Mouse (Mus musculus) midbrain, embryonic 13.5 days (tissue): ENCODE measurements around the gene Susd6. TPM values are rescaled to one million over a fixed set of nuclear protein-coding genes. Genes with fewer than 3 reads are reported as not detected.

Experiments
- ATAC-seq: fragments of 200-750 bp; cut with Nextera tagmentation; 2 replicates; pipeline ENCODE4 v1.8.0; 2017; ENCODE audit warnings: mild to moderate bottlenecking, moderate TSS enrichment, moderate library complexity
- H3K27ac ChIP-seq: fragments of 300-500 bp; sonication (generic); 2 replicates; pipeline ENCODE4 v1.5.1; 2015; ENCODE audit warnings: inconsistent platforms, mild to moderate bottlenecking, moderate library complexity
- H3K27me3 ChIP-seq: fragments of 300-500 bp; sonication (generic); 2 replicates; pipeline ENCODE4 v1.6.1; 2015; ENCODE audit warnings: mild to moderate bottlenecking, inconsistent platforms
- H3K36me3 ChIP-seq: fragments of 300-500 bp; sonication (generic); 2 replicates; pipeline ENCODE4 v1.6.1; 2015; ENCODE audit warnings: mild to moderate bottlenecking, inconsistent platforms
- H3K4me1 ChIP-seq: fragments of 300-500 bp; sonication (generic); replicated peaks from 2 replicates; pipeline ENCODE4 v1.6.1; 2015; ENCODE audit warnings: inconsistent platforms
- H3K4me2 ChIP-seq: fragments of 300-500 bp; sonication (generic); replicated peaks from 2 replicates; pipeline ENCODE4 v1.6.1; 2015; ENCODE audit warnings: moderate library complexity, mild to moderate bottlenecking, inconsistent platforms
- H3K4me3 ChIP-seq: fragments of 300-500 bp; sonication (generic); replicated peaks from 2 replicates; pipeline ENCODE4 v1.5.1; 2015; ENCODE audit warnings: mild to moderate bottlenecking, inconsistent platforms
- H3K9ac ChIP-seq: fragments of 300-500 bp; sonication (generic); replicated peaks from 2 replicates; pipeline ENCODE4 v1.6.1; 2015; ENCODE audit warnings: mild to moderate bottlenecking, inconsistent platforms
- H3K9me3 ChIP-seq: fragments of 300-500 bp; sonication (generic); 2 replicates; pipeline ENCODE4 v1.6.1; 2016; ENCODE audit warnings: mild to moderate bottlenecking, inconsistent platforms
- WGBS: fragments of 180-500 bp; shearing (Covaris S2); methylation state at CpG from one replicate; pipeline ENCODE4 v1.1.7; 2015; 5-methylcytosine and 5-hydroxymethylcytosine counted together
- polyA plus RNA-seq: library from polyadenylated mRNA; unstranded; fragments of >200 nt; fragmentation: Nextera tagmentation; extraction: Ambion mirVana; gene quantifications from 2 replicates; pipeline ENCODE4 v1.2.1, GENCODE M21; 2015

The Susd6 gene
- polyA plus RNA-seq, 1 experiment from 2014 or later: 14.5 TPM

GRCm38 (mm10) chr12:80845901-80846300, 55.6 kb downstream of the Susd6 start:
- Histone ChIP-seq H3K9ac (no peak overlapping the region), H3K4me2 (no peak overlapping the region), H3K27me3 (no peaks in the 10 kb centered on the region), H3K36me3 (no peaks in the 10 kb centered on the region), H3K9me3 (no peaks in the 10 kb centered on the region), H3K4me3 (no peak overlapping the region), H3K4me1 (peaks cover 16% of the 10 kb centered on the region), H3K27ac (no peak overlapping the region)
- no peak for ATAC-seq
- WGBS: 86% methylated on average over 1 of the region's 1 CpGs

DNA sequence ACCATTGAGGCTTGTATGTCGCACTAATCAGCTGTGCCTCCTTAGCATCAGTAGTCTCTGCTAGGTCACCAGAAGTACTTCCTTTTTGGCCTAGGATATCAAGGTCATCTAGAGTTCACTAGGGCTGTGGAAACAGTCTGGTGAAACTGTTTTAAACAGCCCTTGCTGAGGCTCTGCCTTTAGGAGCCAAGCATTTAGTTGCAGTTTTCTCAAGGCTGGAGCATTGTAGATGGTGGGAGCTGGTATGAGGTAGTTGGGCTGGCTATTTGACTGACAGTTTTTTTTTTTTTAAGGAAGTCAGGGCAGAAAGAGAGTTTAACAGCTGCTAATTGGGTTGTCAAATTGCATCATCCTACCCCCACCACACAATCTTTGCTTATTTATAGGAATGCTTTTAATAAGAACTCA, 56.6 kb downstream of the Susd6 start:
- no peaks in the 10 kb centered on the region for H3K27me3 ChIP-seq
- no peak for ATAC-seq
- H3K4me2 ChIP-seq: no peak overlapping the region
- no peaks in the 10 kb centered on the region for H3K9me3 ChIP-seq
- no peak overlapping the region for H3K27ac ChIP-seq
- H3K4me3 ChIP-seq: no peak overlapping the region
- peaks cover 16% of the 10 kb centered on the region for H3K4me1 ChIP-seq
- H3K9ac ChIP-seq: no peak overlapping the region
- 88% methylated on average over 1 of the region's 1 CpGs for WGBS
- no peaks in the 10 kb centered on the region for H3K36me3 ChIP-seq

DNA sequence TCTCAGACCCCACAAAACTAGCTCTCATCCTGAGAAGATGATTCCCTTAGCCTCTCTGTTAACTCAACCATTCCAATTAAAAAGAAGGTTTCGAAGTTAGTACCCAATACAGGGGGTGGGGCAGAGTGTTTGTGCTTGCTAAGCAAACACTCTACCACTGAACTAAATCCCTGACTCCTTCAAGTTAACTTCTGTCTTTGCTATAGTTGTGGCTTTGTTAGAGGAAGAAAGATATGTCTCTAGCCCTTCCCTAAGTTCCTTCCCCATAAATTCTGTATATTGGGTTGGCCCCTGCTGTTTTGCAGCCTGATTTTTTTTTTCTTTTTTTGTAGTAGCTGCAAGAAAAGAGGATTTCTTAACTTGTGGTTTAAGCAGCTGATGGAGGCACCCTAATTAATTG, 61.7 kb downstream of the Susd6 start:
- H3K9me3 ChIP-seq: no peaks in the 10 kb centered on the region
- no peak overlapping the region for H3K4me3 ChIP-seq
- ATAC-seq: no peak
- no peak overlapping the region for H3K4me2 ChIP-seq
- WGBS: 70% methylated on average over 1 of the region's 1 CpGs
- no peak overlapping the region for H3K27ac ChIP-seq
- no peak overlapping the region for H3K9ac ChIP-seq
- no peaks in the 10 kb centered on the region for H3K27me3 ChIP-seq
- peaks cover 17% of the 10 kb centered on the region for H3K4me1 ChIP-seq
- H3K36me3 ChIP-seq: no peaks in the 10 kb centered on the region

DNA sequence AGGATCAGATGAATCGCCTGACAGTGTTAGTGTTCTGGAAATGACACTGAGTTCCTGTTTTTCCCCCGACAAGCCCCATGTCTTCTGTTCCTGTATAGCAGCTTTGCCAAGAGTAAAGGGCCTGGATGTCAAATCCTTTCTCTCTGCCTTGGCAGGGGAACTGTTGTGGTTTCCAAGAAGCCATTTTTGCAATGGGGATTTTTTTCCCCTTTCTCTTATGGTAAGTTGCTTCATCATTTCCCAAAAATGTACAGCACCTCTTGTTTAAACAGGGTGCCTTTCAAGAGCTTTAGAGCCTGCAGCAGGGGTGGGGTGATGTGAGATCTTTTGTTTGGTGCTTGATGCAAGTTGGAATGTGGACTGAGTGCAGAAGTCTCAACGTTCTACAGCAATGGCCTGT, 63.4 kb downstream of the Susd6 start:
- Histone ChIP-seq H3K9ac (no peak overlapping the region), H3K36me3 (no peaks in the 10 kb centered on the region), H3K27ac (no peak overlapping the region), H3K4me1 (peaks cover 33% of the 10 kb centered on the region), H3K27me3 (no peaks in the 10 kb centered on the region), H3K4me2 (no peak overlapping the region), H3K9me3 (no peaks in the 10 kb centered on the region), H3K4me3 (no peak overlapping the region)
- ATAC-seq: no peak
- WGBS: 75% methylated on average over 3 of the region's 3 CpGs

GRCm38 (mm10) chr12:80854671-80855070, 64.4 kb downstream of the Susd6 start:
- Histone ChIP-seq H3K4me3 (no peak overlapping the region), H3K4me1 (peaks cover 38% of the 10 kb centered on the region), H3K27ac (no peak overlapping the region), H3K36me3 (no peaks in the 10 kb centered on the region), H3K27me3 (no peaks in the 10 kb centered on the region), H3K4me2 (no peak overlapping the region), H3K9ac (no peak overlapping the region), H3K9me3 (no peaks in the 10 kb centered on the region)
- ATAC-seq: no peak
- 98% methylated on average over 4 of the region's 4 CpGs for WGBS

- Histone ChIP-seq H3K27me3 (no peaks in the 10 kb centered on the region), H3K4me2 (no peak overlapping the region), H3K27ac (no peak overlapping the region), H3K36me3 (no peaks in the 10 kb centered on the region), H3K9ac (no peak overlapping the region), H3K4me1 (peaks cover 38% of the 10 kb centered on the region), H3K9me3 (no peaks in the 10 kb centered on the region), H3K4me3 (no peak overlapping the region)
- 92% methylated on average over 2 of the region's 2 CpGs for WGBS
- no peak for ATAC-seq
Measured at GRCm38 (mm10) chr12:80855100-80855499, 64.8 kb downstream of the Susd6 start.

DNA sequence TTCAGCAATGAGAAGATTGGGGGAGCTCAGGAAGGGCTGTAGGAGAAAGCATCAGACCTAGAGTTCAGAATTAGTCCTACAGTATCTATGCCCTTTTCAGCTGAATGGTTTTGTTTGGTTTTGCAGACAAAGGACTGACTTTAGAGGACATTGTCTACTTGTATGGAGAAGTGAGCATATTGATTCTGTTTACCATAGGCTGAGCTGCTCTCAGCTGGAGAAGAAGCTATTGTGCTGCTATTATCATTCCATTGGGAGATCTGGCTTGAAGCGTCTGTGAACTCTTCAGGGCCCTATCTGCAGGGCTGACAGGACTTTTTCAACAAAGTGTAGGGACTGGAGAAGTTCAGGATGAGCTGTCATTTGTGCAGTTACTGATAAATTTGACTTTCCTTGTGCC, 65.3 kb downstream of the Susd6 start:
- H3K27ac ChIP-seq: no peak overlapping the region
- WGBS: 10% methylated on average over 1 of the region's 1 CpGs
- no peaks in the 10 kb centered on the region for H3K36me3 ChIP-seq
- ATAC-seq: no peak
- H3K4me2 ChIP-seq: no peak overlapping the region
- H3K9me3 ChIP-seq: no peaks in the 10 kb centered on the region
- no peaks in the 10 kb centered on the region for H3K27me3 ChIP-seq
- H3K4me1 ChIP-seq: peaks cover 38% of the 10 kb centered on the region
- no peak overlapping the region for H3K9ac ChIP-seq
- H3K4me3 ChIP-seq: no peak overlapping the region

- Histone ChIP-seq H3K27ac (peak overlapping the region; percentile 79), H3K4me1 (peaks cover 46% of the 10 kb centered on the region), H3K27me3 (no peaks in the 10 kb centered on the region), H3K4me3 (no peak overlapping the region), H3K9ac (no peak overlapping the region), H3K36me3 (no peaks in the 10 kb centered on the region), H3K9me3 (no peaks in the 10 kb centered on the region), H3K4me2 (no peak overlapping the region)
- WGBS: 23% methylated on average over 3 of the region's 3 CpGs
- ATAC-seq: peak; percentile 58
Measured at GRCm38 (mm10) chr12:80857636-80858293, 67.5 kb downstream of the Susd6 start.

GRCm38 (mm10) chr12:80858307-80858706, 68.0 kb downstream of the Susd6 start:
- Histone ChIP-seq H3K4me2 (no peak overlapping the region), H3K36me3 (no peaks in the 10 kb centered on the region), H3K9ac (no peak overlapping the region), H3K4me1 (peaks cover 46% of the 10 kb centered on the region), H3K27me3 (no peaks in the 10 kb centered on the region), H3K27ac (peak overlapping the region; percentile 79), H3K9me3 (no peaks in the 10 kb centered on the region), H3K4me3 (no peak overlapping the region)
- WGBS: 36% methylated on average over 2 of the region's 2 CpGs
- peak; percentile 79 for ATAC-seq

- no peak for ATAC-seq
Measured at GRCm38 (mm10) chr12:80861916-80862315, 71.6 kb downstream of the Susd6 start.

GRCm38 (mm10) chr12:80863370-80863769, 73.1 kb downstream of the Susd6 start:
- H3K4me2 ChIP-seq: no peak overlapping the region
- ATAC-seq: no peak
- peaks cover under 1% of the 10 kb centered on the region; the same call in 1 of the 2 replicates for H3K36me3 ChIP-seq
- H3K9ac ChIP-seq: no peak overlapping the region
- no peaks in the 10 kb centered on the region for H3K27me3 ChIP-seq
- H3K4me1 ChIP-seq: peaks cover 16% of the 10 kb centered on the region
- H3K4me3 ChIP-seq: no peak overlapping the region
- WGBS: 90% methylated on average over 2 of the region's 2 CpGs
- no peak overlapping the region for H3K27ac ChIP-seq
- H3K9me3 ChIP-seq: no peaks in the 10 kb centered on the region

More at GRCm38 (mm10) chr12:80861916-80862315, 71.6 kb downstream of the Susd6 start:
- Histone ChIP-seq H3K9ac (no peak overlapping the region), H3K9me3 (no peaks in the 10 kb centered on the region), H3K27ac (no peak overlapping the region), H3K4me2 (no peak overlapping the region), H3K4me1 (peaks cover 29% of the 10 kb centered on the region), H3K36me3 (no peaks in the 10 kb centered on the region), H3K27me3 (no peaks in the 10 kb centered on the region), H3K4me3 (no peak overlapping the region)
- 15% methylated on average over 1 of the region's 1 CpGs for WGBS

- Histone ChIP-seq H3K4me1 (peaks cover 7% of the 10 kb centered on the region; the same call in 1 of the 2 replicates), H3K4me3 (no peak overlapping the region), H3K27me3 (no peaks in the 10 kb centered on the region), H3K4me2 (no peak overlapping the region), H3K9me3 (no peaks in the 10 kb centered on the region), H3K27ac (no peak overlapping the region), H3K36me3 (peaks cover 15% of the 10 kb centered on the region), H3K9ac (no peak overlapping the region)
- 94% methylated on average over 4 of the region's 4 CpGs for WGBS
- no peak for ATAC-seq
Measured at GRCm38 (mm10) chr12:80865175-80865574, 74.9 kb downstream of the Susd6 start.

DNA sequence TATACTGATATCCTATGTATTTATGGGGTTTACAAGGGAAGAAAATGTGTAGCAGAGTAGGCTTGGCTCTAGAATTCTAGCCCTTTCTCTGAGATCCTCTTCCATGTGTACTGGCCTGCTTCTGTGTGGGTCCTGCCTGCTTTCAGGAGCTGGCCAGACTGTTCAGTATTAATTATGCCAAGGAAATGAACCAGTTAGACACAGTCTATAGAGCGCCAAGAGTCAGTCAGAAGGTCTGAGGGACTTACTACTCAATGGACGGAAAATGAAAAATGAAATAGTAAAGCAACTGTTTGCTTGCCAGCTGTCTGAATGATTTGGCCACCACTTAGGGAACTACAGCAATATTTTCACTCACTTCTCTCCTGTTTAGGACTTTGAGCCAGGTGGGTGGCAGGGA, 75.7 kb downstream of the Susd6 start:
- Histone ChIP-seq H3K4me3 (no peak overlapping the region), H3K27me3 (no peaks in the 10 kb centered on the region), H3K27ac (no peak overlapping the region), H3K9me3 (no peaks in the 10 kb centered on the region), H3K4me1 (peaks cover 7% of the 10 kb centered on the region; the same call in 1 of the 2 replicates), H3K4me2 (no peak overlapping the region), H3K9ac (no peak overlapping the region), H3K36me3 (peaks cover 16% of the 10 kb centered on the region)
- ATAC-seq: no peak
- WGBS: 97% methylated on average over 2 of the region's 2 CpGs
